Comparison of ENCODE assay signal across 8 mouse cellular contexts in genomic region chr17:66101380-66102330, GRCm38 (mm10). TPM values are rescaled to one million over a fixed set of nuclear protein-coding genes. Genes with fewer than 3 reads are reported as not detected.
A peak's percentile ranks its signal among the peaks of the same experiment; 100 is the strongest.
DNase-seq lines count a peak whose midpoint lies in the region; ATAC-seq lines count a peak whose summit lies in the region.

Gene Ndufv2 (minus strand): TSS chr17:66101559.

- H3K36me3 ChIP-seq in embryonic facial prominence, embryonic 11.5 days (replicated peaks; ENCODE audit: control insufficient read depth, insufficient read depth, low read depth, low read length): no peaks in the 10 kb centered on the region
- H3K36me3 ChIP-seq in limb, embryonic 11.5 days (ENCODE audit: control insufficient read depth, insufficient read depth, low read length): no peaks in the 10 kb centered on the region
- H3K36me3 ChIP-seq in midbrain, embryonic 14.5 days (ENCODE audit: control insufficient read depth, insufficient read depth, low read length): no peaks in the 10 kb centered on the region

- H3K4me2 ChIP-seq in embryonic facial prominence, embryonic 11.5 days (ENCODE audit: low read depth, low read length): peak within 1 kb of the TSS; percentile 75
- H3K4me2 ChIP-seq in limb, embryonic 11.5 days (ENCODE audit: low read depth, severe bottlenecking): peak within 1 kb of the TSS; percentile 87
- H3K4me2 ChIP-seq in midbrain, embryonic 14.5 days (ENCODE audit: low read length): peak within 1 kb of the TSS; percentile 77

- peak; percentile 87 for DNase-seq in ovary, adult 18-20 months (ENCODE audit: low spot score)
- DNase-seq in ovary, postnatal 10 days (ENCODE audit: low spot score): no peak
- peak; percentile 99 for DNase-seq in embryonic facial prominence, embryonic 11.5 days (ENCODE audit: low spot score)
- DNase-seq in heart, adult 11 months: peak; percentile 100
- peak; percentile 92 for DNase-seq in kidney, adult 18-20 months
- DNase-seq in limb, embryonic 11.5 days (ENCODE audit: low spot score): peak; percentile 96
- peak; percentile 100 for DNase-seq in midbrain, embryonic 14.5 days
- DNase-seq in spleen, postnatal 10 days (ENCODE audit: low spot score in 2 of 2): peak; percentile 85 to 96

- H3K4me3 ChIP-seq in embryonic facial prominence, embryonic 11.5 days (ENCODE audit: low read depth, low read length): peak within 1 kb of the TSS; percentile 93
- peak within 1 kb of the TSS; percentile 92 for H3K4me3 ChIP-seq in limb, embryonic 11.5 days (ENCODE audit: low read depth, low read length)
- H3K4me3 ChIP-seq in midbrain, embryonic 14.5 days (replicated peaks; ENCODE audit: low read depth, low read length): peak within 1 kb of the TSS; percentile 95

- no peaks in the 10 kb centered on the region for H3K4me1 ChIP-seq in embryonic facial prominence, embryonic 11.5 days (ENCODE audit: control insufficient read depth, insufficient read depth, low read length)
- peaks cover 6% of the 10 kb centered on the region for H3K4me1 ChIP-seq in limb, embryonic 11.5 days (ENCODE audit: control insufficient read depth, insufficient read depth, low read length)
- peaks cover 15% of the 10 kb centered on the region for H3K4me1 ChIP-seq in midbrain, embryonic 14.5 days (ENCODE audit: control insufficient read depth, insufficient read depth, low read length)

- no peaks in the 10 kb centered on the region for H3K27me3 ChIP-seq in embryonic facial prominence, embryonic 11.5 days (ENCODE audit: control insufficient read depth, insufficient read depth, low read length)
- no peaks in the 10 kb centered on the region for H3K27me3 ChIP-seq in limb, embryonic 11.5 days (ENCODE audit: control insufficient read depth, insufficient read depth, low read length)
- H3K27me3 ChIP-seq in midbrain, embryonic 14.5 days (ENCODE audit: control insufficient read depth, insufficient read depth, low read length): no peaks in the 10 kb centered on the region

- WGBS in embryonic facial prominence, embryonic 11.5 days: under 1% methylated on average over 58 of the region's 67 CpGs
- 1% methylated on average over 67 of the region's 67 CpGs for WGBS in limb, embryonic 11.5 days
- under 1% methylated on average over 67 of the region's 67 CpGs for WGBS in midbrain, embryonic 14.5 days

- ATAC-seq in embryonic facial prominence, embryonic 11.5 days (replicated peaks; ENCODE audit: insufficient number of reproducible peaks, low FRiP score, low TSS enrichment, low read depth): peak; percentile 98
- ATAC-seq in limb, embryonic 11.5 days (ENCODE audit: insufficient number of reproducible peaks, low FRiP score, low TSS enrichment, low read depth): peak; percentile 100
- ATAC-seq in midbrain, embryonic 14.5 days (ENCODE audit: low FRiP score, low TSS enrichment): peak; percentile 98

- peak within 1 kb of the TSS; percentile 89 for H3K27ac ChIP-seq in embryonic facial prominence, embryonic 11.5 days (replicated peaks; ENCODE audit: low read depth, low read length)
- peak within 1 kb of the TSS; percentile 82 for H3K27ac ChIP-seq in limb, embryonic 11.5 days (replicated peaks; ENCODE audit: low read depth, low read length)
- peak within 1 kb of the TSS; percentile 93 for H3K27ac ChIP-seq in midbrain, embryonic 14.5 days (replicated peaks; ENCODE audit: low read depth, low read length)

- H3K9me3 ChIP-seq in embryonic facial prominence, embryonic 11.5 days (replicated peaks; ENCODE audit: control insufficient read depth, low read length): no peaks in the 10 kb centered on the region
- H3K9me3 ChIP-seq in limb, embryonic 11.5 days (ENCODE audit: control insufficient read depth, low read length): no peaks in the 10 kb centered on the region; the same call in 1 of the 2 replicates
- no peaks in the 10 kb centered on the region for H3K9me3 ChIP-seq in midbrain, embryonic 14.5 days (ENCODE audit: control insufficient read depth, low read length)

- H3K9ac ChIP-seq in embryonic facial prominence, embryonic 11.5 days (replicated peaks; ENCODE audit: low read length): peak within 1 kb of the TSS; percentile 94
- H3K9ac ChIP-seq in limb, embryonic 11.5 days (ENCODE audit: low read length): peak within 1 kb of the TSS; percentile 95
- H3K9ac ChIP-seq in midbrain, embryonic 14.5 days (replicated peaks; ENCODE audit: low read length): peak within 1 kb of the TSS; percentile 96

RNA-seq across cellular contexts. Expression of gene Ndufv2, which starts in this region (rescaled TPM):
- 334 and 342 TPM in 2 replicates for polyA plus RNA-seq in embryonic facial prominence, embryonic 11.5 days (2014; fragmentation: Nextera tagmentation; extraction: Ambion mirVana)
- 320 TPM in 2 replicates for polyA plus RNA-seq in limb, embryonic 11.5 days (2014; fragmentation: Nextera tagmentation; extraction: Ambion mirVana)
- polyA plus RNA-seq in midbrain, embryonic 14.5 days (2014; fragmentation: Nextera tagmentation; extraction: Ambion mirVana): 363 and 404 TPM in 2 replicates
